Mouse (Mus musculus) CH12.LX (cell line): ENCODE measurements around the gene Ces1f. TPM values are rescaled to one million over a fixed set of nuclear protein-coding genes. Genes with fewer than 3 reads are reported as not detected.

Experiments used
- DNase-seq: peaks from one replicate; pipeline ENCODE4 v3.0.0-alpha.2; 2013; ENCODE audit errors: extremely low read depth
- H3K27ac ChIP-seq: 2 replicates; pipeline ENCODE4 v1.5.1; 2012; ENCODE audit warnings: low read depth, mild to moderate bottlenecking, control low read depth, moderate library complexity; ENCODE audit not compliant: insufficient read depth
- H3K27me3 ChIP-seq: replicated peaks from 2 replicates; pipeline ENCODE3; 2012; ENCODE audit warnings: inconsistent platforms
- H3K36me3 ChIP-seq, 2 experiments: replicated peaks in 1 of 2; 2 replicates each; pipeline versions ENCODE3 to v1.6.1; 2012; ENCODE audit warnings: inconsistent platforms in 1 of 2, low read length in 1 of 2, mild to moderate bottlenecking in 1 of 2, mixed read lengths in 1 of 2, moderate library complexity in 1 of 2; ENCODE audit not compliant: control insufficient read depth in 1 of 2, insufficient read depth in 1 of 2
- H3K4me1 ChIP-seq, 2 experiments: 2 replicates each; pipeline ENCODE4 v1.6.1; 2012; ENCODE audit warnings: inconsistent platforms in 1 of 2, moderate library complexity in 1 of 2; ENCODE audit not compliant: insufficient read depth in 2 of 2, control insufficient read depth in 1 of 2
- H3K4me2 ChIP-seq: 2 replicates; pipeline ENCODE4 v1.6.1; 2012; ENCODE audit warnings: low read depth, mild to moderate bottlenecking, control low read depth; ENCODE audit not compliant: poor library complexity, insufficient read depth, severe bottlenecking
- H3K4me3 ChIP-seq, 3 experiments: fragments of 150-350 bp in 1 of 3; sonication (generic) in 1 of 3; replicated peaks in 1 of 3; 2 replicates each; pipeline versions ENCODE3 to v1.5.1; 2011 to 2012; ENCODE audit warnings: low read depth in 2 of 3, low read length in 2 of 3, mild to moderate bottlenecking in 2 of 3, moderate library complexity in 2 of 3, control low read depth in 1 of 3, improper control_type of control experiment in 1 of 3, inconsistent platforms in 1 of 3, mixed read lengths in 1 of 3; ENCODE audit not compliant: poor library complexity in 1 of 3
- H3K79me2 ChIP-seq: replicated peaks from 2 replicates; pipeline ENCODE4 v1.6.1; 2012; ENCODE audit warnings: mild to moderate bottlenecking, moderate library complexity; ENCODE audit not compliant: control insufficient read depth, poor library complexity, insufficient read depth, severe bottlenecking; ENCODE audit errors: extremely low read depth
- H3K9ac ChIP-seq: 2 replicates; pipeline ENCODE4 v1.6.1; 2012; ENCODE audit warnings: low read depth, mild to moderate bottlenecking, control low read depth, moderate library complexity; ENCODE audit not compliant: insufficient read depth
- H3K9me3 ChIP-seq: replicated peaks from 2 replicates; pipeline ENCODE3; 2012; ENCODE audit warnings: low read length, inconsistent platforms, mixed read lengths
- BHLHE40 ChIP-seq: IDR thresholded peaks from 2 replicates; pipeline ENCODE4 v1.6.1; 2011; ENCODE audit warnings: mild to moderate bottlenecking, low read depth, low read length, improper control_type of control experiment
- CHD1 ChIP-seq: IDR thresholded peaks from 2 replicates; pipeline ENCODE4 v1.6.1; 2012; ENCODE audit warnings: low read depth, low read length, improper control_type of control experiment, inconsistent platforms
- CHD2 ChIP-seq: IDR thresholded peaks from 2 replicates; pipeline ENCODE4 v1.6.1; 2011; ENCODE audit warnings: low read length, improper control_type of control experiment
- CTCF ChIP-seq, 2 experiments: IDR thresholded peaks in 1 of 2; conservative IDR thresholded peaks in 1 of 2; 2 replicates each; pipeline ENCODE4 v1.5.1; 2011 to 2012; ENCODE audit warnings: low read depth in 2 of 2, low read length in 2 of 2, improper control_type of control experiment in 1 of 2, inconsistent platforms in 1 of 2, mild to moderate bottlenecking in 1 of 2, moderate library complexity in 1 of 2
- EP300 ChIP-seq: IDR thresholded peaks from 2 replicates; pipeline ENCODE4 v1.6.1; 2011; ENCODE audit warnings: low read length, improper control_type of control experiment
- HCFC1 ChIP-seq: IDR thresholded peaks from 2 replicates; pipeline ENCODE4 v1.6.1; 2012; ENCODE audit warnings: low read depth, mild to moderate bottlenecking, inconsistent platforms, low read length, improper control_type of control experiment
- IRF4 ChIP-seq: IDR thresholded peaks from 2 replicates; pipeline ENCODE4 v1.6.1; 2014; ENCODE audit warnings: low read depth, mild to moderate bottlenecking, inconsistent platforms, low read length, improper control_type of control experiment
- JUN ChIP-seq: IDR thresholded peaks from 2 replicates; pipeline ENCODE4 v1.6.1; 2011; ENCODE audit warnings: low read depth, mild to moderate bottlenecking, low read length, improper control_type of control experiment, moderate library complexity; ENCODE audit not compliant: insufficient read depth
- JUND ChIP-seq: conservative IDR thresholded peaks from 2 replicates; pipeline ENCODE4 v1.6.1; 2011; ENCODE audit warnings: low read depth, low read length, improper control_type of control experiment
- KAT2A ChIP-seq: IDR thresholded peaks from 2 replicates; pipeline ENCODE4 v1.6.1; 2012; ENCODE audit warnings: low read length, improper control_type of control experiment, inconsistent platforms; ENCODE audit not compliant: insufficient replicate concordance
- MAX ChIP-seq: IDR thresholded peaks from 2 replicates; pipeline ENCODE4 v1.6.1; 2011; ENCODE audit warnings: low read length, improper control_type of control experiment
- MAZ ChIP-seq: IDR thresholded peaks from 2 replicates; pipeline ENCODE4 v1.6.1; 2012; ENCODE audit warnings: low read depth, mild to moderate bottlenecking, inconsistent platforms, low read length, improper control_type of control experiment, moderate library complexity
- MEF2A ChIP-seq: IDR thresholded peaks from 2 replicates; pipeline ENCODE4 v1.6.1; 2014; ENCODE audit warnings: low read depth, mild to moderate bottlenecking, inconsistent platforms, low read length, improper control_type of control experiment, borderline replicate concordance
- MXI1 ChIP-seq: IDR thresholded peaks from 2 replicates; pipeline ENCODE4 v1.6.1; 2011; ENCODE audit warnings: mild to moderate bottlenecking, low read depth, low read length, improper control_type of control experiment
- NELFE ChIP-seq: IDR thresholded peaks from 2 replicates; pipeline ENCODE4 v1.6.1; 2011; ENCODE audit warnings: low read depth, low read length, improper control_type of control experiment
- NRF1 ChIP-seq: IDR thresholded peaks from 2 replicates; pipeline ENCODE4 v1.6.1; 2014; ENCODE audit warnings: low read depth, mild to moderate bottlenecking, inconsistent platforms, low read length, improper control_type of control experiment, moderate library complexity
- PAX5 ChIP-seq: IDR thresholded peaks from 2 replicates; pipeline ENCODE4 v1.6.1; 2012; ENCODE audit warnings: low read length, inconsistent platforms, mixed read lengths
- POLR2AphosphoS2 ChIP-seq: IDR thresholded peaks from 2 replicates; pipeline ENCODE4 v1.6.1; 2011; ENCODE audit warnings: low read depth, low read length, improper control_type of control experiment
- RCOR1 ChIP-seq: conservative IDR thresholded peaks from 2 replicates; pipeline ENCODE4 v1.6.1; 2012; ENCODE audit warnings: low read depth, mild to moderate bottlenecking, inconsistent platforms, low read length, improper control_type of control experiment
- SIN3A ChIP-seq: IDR thresholded peaks from 2 replicates; pipeline ENCODE4 v1.6.1; 2012; ENCODE audit warnings: low read length, improper control_type of control experiment, inconsistent platforms
- SMC3 ChIP-seq: IDR thresholded peaks from 2 replicates; pipeline ENCODE4 v1.6.1; 2011; ENCODE audit warnings: low read depth, low read length, improper control_type of control experiment
- TBP ChIP-seq: conservative IDR thresholded peaks from 2 replicates; pipeline ENCODE4 v1.6.1; 2011; ENCODE audit warnings: low read depth, low read length, improper control_type of control experiment
- UBTF ChIP-seq: IDR thresholded peaks from 2 replicates; pipeline ENCODE4 v1.6.1; 2012; ENCODE audit warnings: low read depth, mild to moderate bottlenecking, inconsistent platforms, low read length, improper control_type of control experiment, moderate library complexity
- USF1 ChIP-seq: IDR thresholded peaks from 2 replicates; pipeline ENCODE4 v1.6.1; 2014; ENCODE audit warnings: low read depth, mild to moderate bottlenecking, inconsistent platforms, low read length, improper control_type of control experiment
- USF2 ChIP-seq: conservative IDR thresholded peaks from 2 replicates; pipeline ENCODE4 v1.6.1; 2011; ENCODE audit warnings: low read depth, low read length, improper control_type of control experiment
- ZKSCAN1 ChIP-seq: IDR thresholded peaks from 2 replicates; pipeline ENCODE4 v1.6.1; 2012; ENCODE audit warnings: low read depth, inconsistent platforms, low read length, improper control_type of control experiment, borderline replicate concordance
- ZMIZ1 ChIP-seq: IDR thresholded peaks from 2 replicates; pipeline ENCODE4 v1.6.1; 2012; ENCODE audit warnings: low read depth, mild to moderate bottlenecking, inconsistent platforms, low read length, improper control_type of control experiment
- ZNF384 ChIP-seq: IDR thresholded peaks from 2 replicates; pipeline ENCODE4 v1.6.1; 2012; ENCODE audit warnings: low read depth, low read length, improper control_type of control experiment, inconsistent platforms
- dilution Hi-C: fragments of 300-500 bp; cut with MboI; formaldehyde crosslinking; loops from 2 replicates; pipeline ENCODE4 v1.14.3; 2020; ENCODE audit warnings: low sequenced_read_pairs; ENCODE audit not compliant: extremely low pct_unique_long_range_greater_than_20kb, extremely low pct_ligation_motif_present
- in situ Hi-C: fragments of 300-500 bp; cut with MboI; formaldehyde crosslinking; loops from 3 replicates; pipeline ENCODE4 v1.14.3; 2019; ENCODE audit warnings: low sequenced_read_pairs, low pct_ligation_motif_present, low pct_unique_long_range_greater_than_20kb, mixed read lengths
- polyA plus RNA-seq: library from polyadenylated mRNA; unstranded; fragments of >175 nt; gene quantifications from 2 replicates; pipeline ENCODE4 v1.2.1, GENCODE M21; 2012; ENCODE audit warnings: low read depth; ENCODE audit not compliant: insufficient read length
- total RNA-seq, 2 experiments: library from RNA; depleted of rRNA; stranded (reverse); fragments of 300-350 nt in 1 of 2; fragments of >200 nt in 1 of 2; gene quantifications; 2 replicates each; pipeline ENCODE4 v1.2.3; 2012 to 2014

Gene Ces1f
- total and polyA plus RNA-seq, 3 experiments = not detected

DNA sequence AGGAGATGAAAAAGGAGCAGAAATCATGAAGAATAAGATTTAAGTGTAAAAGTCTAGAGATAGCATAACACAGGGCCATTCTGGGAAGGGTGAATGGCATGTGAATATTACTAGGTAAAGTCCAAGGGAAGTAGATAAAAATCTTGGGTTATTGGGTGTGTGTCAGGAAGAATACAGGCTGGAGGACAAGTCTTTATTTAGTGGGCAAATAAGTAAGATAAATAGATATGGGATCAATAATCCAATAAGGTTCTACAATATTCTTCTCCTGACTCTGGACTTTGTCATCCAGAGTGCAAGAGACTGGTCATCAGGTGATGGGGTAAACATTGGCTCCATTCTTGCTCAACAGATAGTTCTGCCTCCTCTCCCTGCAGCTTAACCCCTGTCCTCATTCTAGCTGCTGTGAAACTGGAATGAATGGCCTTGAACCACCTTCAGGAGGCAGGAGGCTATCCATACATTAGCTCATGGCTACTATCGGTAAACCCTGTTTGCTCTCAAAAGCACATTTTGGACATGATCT lies 27.1 kb downstream of the Ces1f start:
- no peaks in the 10 kb centered on the region for H3K79me2 ChIP-seq
- DNase-seq = no peak
- dilution Hi-C loops (no loop called here), in situ Hi-C loops (no loop called here)
- H3K36me3 ChIP-seq = no peaks in the 10 kb centered on the region
- no peak overlapping the region for H3K27ac ChIP-seq
- H3K9me3 ChIP-seq = no peaks in the 10 kb centered on the region
- no peak overlapping the region for H3K9ac ChIP-seq
- no peaks in the 10 kb centered on the region for H3K4me1 ChIP-seq
- no peak overlapping the region for H3K4me2 ChIP-seq
- no peak overlapping the region for H3K4me3 ChIP-seq
- peaks cover 54% of the 10 kb centered on the region for H3K27me3 ChIP-seq
- TF ChIP-seq PAX5 (no peak), NRF1 (no peak), NELFE (no peak), ZNF384 (no peak), SMC3 (no peak), POLR2AphosphoS2 (no peak), JUN (no peak), ZKSCAN1 (no peak), EP300 (no peak), CTCF (conservative IDR thresholded peaks at IDR 0.05 in 1 of 2, IDR thresholded peaks at IDR 0.05 in 1 of 2; ENCODE audit: low read depth in 2 of 2, low read length in 2 of 2) (no peak), MAZ (no peak), TBP (no peak), MXI1 (no peak), USF1 (no peak), BHLHE40 (no peak), KAT2A (no peak)
- TF ChIP-seq, all 38 proteins: peak for 0

DNA sequence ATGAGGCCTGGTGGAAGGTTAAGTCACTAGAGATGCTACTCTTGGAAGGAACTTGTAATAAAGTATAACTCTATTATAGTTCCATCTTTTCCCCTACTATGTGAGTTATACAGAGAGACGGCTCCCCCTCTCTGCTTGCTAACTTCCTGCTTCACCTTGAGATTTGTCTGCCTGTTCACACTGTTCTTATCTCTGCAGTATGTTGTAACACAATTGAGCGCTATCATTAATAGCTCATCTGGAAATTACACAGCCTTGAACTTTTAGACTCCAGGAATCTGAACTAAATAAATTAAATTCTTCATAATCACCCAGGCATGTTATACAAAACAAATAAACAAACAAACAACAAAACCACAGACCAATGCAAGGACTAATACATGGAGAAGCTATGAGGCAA lies 33.5 kb downstream of the Ces1f start:
- dilution Hi-C loops = no loop called here
- in situ Hi-C loops = no loop called here
- H3K9me3 ChIP-seq = no peaks in the 10 kb centered on the region

More for the DNA sequence above, 33.5 kb downstream of the Ces1f start:
- no peaks in the 10 kb centered on the region for H3K36me3 ChIP-seq
- no peak overlapping the region for H3K4me2 ChIP-seq
- no peak overlapping the region for H3K27ac ChIP-seq
- H3K79me2 ChIP-seq = no peaks in the 10 kb centered on the region
- H3K27me3 ChIP-seq = peaks cover 39% of the 10 kb centered on the region
- no peaks in the 10 kb centered on the region for H3K4me1 ChIP-seq
- H3K4me3 ChIP-seq = no peak overlapping the region
- no peak for TF ChIP-seq ZKSCAN1
- no peak for TF ChIP-seq KAT2A
- TF ChIP-seq MEF2A = no peak
- no peak for TF ChIP-seq CHD2
- TF ChIP-seq HCFC1 = no peak
- TF ChIP-seq ZMIZ1 = no peak
- TF ChIP-seq CTCF (conservative IDR thresholded peaks at IDR 0.05 in 1 of 2, IDR thresholded peaks at IDR 0.05 in 1 of 2; ENCODE audit: low read depth in 2 of 2, low read length in 2 of 2) = no peak
- TF ChIP-seq RCOR1 = no peak
- TF ChIP-seq JUND = no peak
- TF ChIP-seq BHLHE40 = no peak
- TF ChIP-seq CHD1 = no peak
- TF ChIP-seq IRF4 = no peak
- TF ChIP-seq JUN = no peak
- no peak for TF ChIP-seq SIN3A
- TF ChIP-seq TBP = no peak
- TF ChIP-seq USF2 = no peak
- TF ChIP-seq MAX = no peak
- TF ChIP-seq NELFE = no peak
- TF ChIP-seq POLR2AphosphoS2 = no peak
- no peak for TF ChIP-seq UBTF
- no peak overlapping the region for H3K9ac ChIP-seq
- no peak for DNase-seq
